Mouse (Mus musculus) heart, embryonic 12.5 days (tissue): ENCODE measurements around the gene Krtap1-3. TPM values are rescaled to one million over a fixed set of nuclear protein-coding genes. Genes with fewer than 3 reads are reported as not detected.
"Not testable (repeated sequence)": the region's sequence is repeated elsewhere in the genome, so short reads cannot be mapped to it uniquely, and the experiment has no call there.

Source experiments
- ATAC-seq: fragments of 200-750 bp; cut with Nextera tagmentation; 2 replicates; pipeline ENCODE4 v1.8.0; 2017; ENCODE audit warnings: moderate TSS enrichment, moderate library complexity; ENCODE audit not compliant: insufficient number of reproducible peaks, low FRiP score
- H3K27ac ChIP-seq: fragments of 300-500 bp; sonication (generic); 2 replicates; pipeline ENCODE4 v1.5.1; 2016; ENCODE audit warnings: mild to moderate bottlenecking, moderate library complexity; ENCODE audit not compliant: poor library complexity, severe bottlenecking
- H3K27me3 ChIP-seq: fragments of 300-500 bp; sonication (generic); replicated peaks from 2 replicates; pipeline ENCODE4 v1.6.1; 2016; ENCODE audit warnings: mild to moderate bottlenecking, moderate library complexity
- H3K36me3 ChIP-seq: fragments of 300-500 bp; sonication (generic); 2 replicates; pipeline ENCODE4 v1.6.1; 2016; ENCODE audit warnings: mild to moderate bottlenecking, moderate library complexity
- H3K4me1 ChIP-seq: fragments of 300-500 bp; sonication (generic); replicated peaks from 2 replicates; pipeline ENCODE4 v1.6.1; 2016; ENCODE audit warnings: mild to moderate bottlenecking
- H3K4me2 ChIP-seq: fragments of 300-500 bp; sonication (generic); 2 replicates; pipeline ENCODE4 v1.6.1; 2016; ENCODE audit warnings: mild to moderate bottlenecking, moderate library complexity
- H3K4me3 ChIP-seq: fragments of 300-500 bp; sonication (generic); 2 replicates; pipeline ENCODE4 v1.5.1; 2016; ENCODE audit warnings: mild to moderate bottlenecking
- H3K9ac ChIP-seq: fragments of 300-500 bp; sonication (generic); 2 replicates; pipeline ENCODE4 v1.6.1; 2016; ENCODE audit warnings: mild to moderate bottlenecking, moderate library complexity
- H3K9me3 ChIP-seq: fragments of 300-500 bp; sonication (generic); replicated peaks from 2 replicates; pipeline ENCODE4 v1.6.1; 2016; ENCODE audit warnings: mild to moderate bottlenecking, moderate library complexity
- WGBS: fragments of 180-500 bp; shearing (Covaris S2); methylation state at CpG from one replicate; pipeline ENCODE4 v1.1.7; 2016; 5-methylcytosine and 5-hydroxymethylcytosine counted together
- polyA plus RNA-seq: library from polyadenylated mRNA; unstranded; fragments of >200 nt; fragmentation: Nextera tagmentation; extraction: Ambion mirVana; gene quantifications from 2 replicates; pipeline ENCODE4 v1.2.1, GENCODE M21; 2016

The Krtap1-3 gene
- not detected in 2 replicates for polyA plus RNA-seq

DNA sequence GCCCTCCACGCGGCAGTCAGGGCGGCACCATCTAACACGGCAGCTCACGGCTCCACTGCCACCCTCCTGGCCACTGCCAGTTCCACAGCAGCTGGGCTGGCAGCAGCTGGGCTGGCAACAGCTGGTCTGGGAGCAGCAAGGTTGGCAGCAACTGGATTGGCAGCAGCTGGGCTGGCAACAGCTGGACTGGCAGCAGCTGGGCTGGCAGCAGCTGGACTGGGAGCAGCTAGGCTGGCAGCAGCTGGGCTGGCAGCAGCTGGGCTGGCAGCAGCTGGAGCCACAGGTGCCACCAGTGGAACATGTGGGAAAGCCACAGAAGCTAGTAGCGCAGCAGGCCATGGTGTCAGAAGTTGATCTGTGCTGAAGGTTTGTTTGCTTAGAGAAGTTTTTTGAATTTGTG, at the start of gene Krtap1-3:
Gene Krtap1-3, minus strand, starts transcription at position 359 of the 400 bp plus-strand sequence.
- ATAC-seq = no peak
- no peaks in the 10 kb centered on the region for H3K36me3 ChIP-seq
- 0 out of 2 replicates have a peak, but pooled peaks cover 4% of the 10 kb centered on the region for H3K27me3 ChIP-seq
- H3K9me3 ChIP-seq = no peaks in the 10 kb centered on the region
- H3K9ac ChIP-seq = no peak within 1 kb of the TSS
- no peak within 1 kb of the TSS for H3K4me2 ChIP-seq
- 76% methylated on average over 6 of the region's 6 CpGs for WGBS
- no peak within 1 kb of the TSS for H3K4me3 ChIP-seq
- H3K27ac ChIP-seq = no peak within 1 kb of the TSS
- H3K4me1 ChIP-seq = no peaks in the 10 kb centered on the region

DNA sequence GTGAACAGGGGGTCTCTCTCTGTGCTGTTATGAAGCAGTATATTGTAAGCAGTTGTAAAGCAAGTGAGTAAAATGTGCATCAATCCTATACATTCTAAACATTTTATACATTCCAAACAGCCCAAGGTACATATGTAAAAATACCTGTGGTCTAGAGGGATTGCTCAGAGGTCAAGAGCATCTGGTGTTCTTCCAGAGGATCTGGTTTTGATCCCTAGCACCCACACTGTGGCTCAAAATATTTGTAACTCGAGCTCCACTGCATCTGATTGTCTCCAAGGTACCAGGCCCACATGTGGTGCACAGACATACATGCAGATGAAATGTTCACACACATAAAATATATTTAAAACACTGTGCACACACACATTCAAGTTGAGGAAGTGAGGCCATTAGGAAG, 49.8 kb upstream of the Krtap1-3 start:
- Histone ChIP-seq H3K27me3 (0 out of 2 replicates have a peak, but pooled peaks cover 6% of the 10 kb centered on the region), H3K27ac (no peak overlapping the region), H3K4me1 (no peaks in the 10 kb centered on the region), H3K9ac (no peak overlapping the region), H3K9me3 (no peaks in the 10 kb centered on the region), H3K4me3 (no peak overlapping the region), H3K4me2 (no peak overlapping the region), H3K36me3 (no peaks in the 10 kb centered on the region)
- 36% methylated on average over 1 of the region's 1 CpGs for WGBS
- ATAC-seq = no peak

DNA sequence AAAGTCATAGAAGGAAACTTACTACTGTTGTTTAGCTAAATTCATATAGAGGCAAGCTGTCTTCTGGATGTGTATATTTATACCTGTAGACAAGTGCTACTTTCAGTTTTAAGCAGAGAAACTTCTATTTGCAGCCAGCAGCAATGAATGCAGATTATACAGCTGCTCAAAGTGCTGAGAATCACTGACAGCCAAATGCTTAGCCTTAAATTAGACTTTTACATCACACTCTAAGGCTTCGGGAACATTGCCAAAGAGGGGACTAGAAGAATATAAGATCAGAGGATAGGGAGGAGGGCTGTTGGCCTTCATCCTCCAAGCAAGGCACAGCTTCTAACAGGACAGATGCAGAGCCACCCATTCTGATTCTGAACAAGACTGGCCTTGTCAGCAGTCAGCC, 45.9 kb upstream of the Krtap1-3 start:
- Histone ChIP-seq H3K9me3 (no peaks in the 10 kb centered on the region), H3K4me3 (no peak overlapping the region), H3K27me3 (peaks cover 8% of the 10 kb centered on the region), H3K27ac (no peak overlapping the region), H3K36me3 (no peaks in the 10 kb centered on the region), H3K4me2 (no peak overlapping the region), H3K9ac (no peak overlapping the region), H3K4me1 (no peaks in the 10 kb centered on the region)
- no peak for ATAC-seq
- WGBS = 54% methylated on average over 1 of the region's 1 CpGs

DNA sequence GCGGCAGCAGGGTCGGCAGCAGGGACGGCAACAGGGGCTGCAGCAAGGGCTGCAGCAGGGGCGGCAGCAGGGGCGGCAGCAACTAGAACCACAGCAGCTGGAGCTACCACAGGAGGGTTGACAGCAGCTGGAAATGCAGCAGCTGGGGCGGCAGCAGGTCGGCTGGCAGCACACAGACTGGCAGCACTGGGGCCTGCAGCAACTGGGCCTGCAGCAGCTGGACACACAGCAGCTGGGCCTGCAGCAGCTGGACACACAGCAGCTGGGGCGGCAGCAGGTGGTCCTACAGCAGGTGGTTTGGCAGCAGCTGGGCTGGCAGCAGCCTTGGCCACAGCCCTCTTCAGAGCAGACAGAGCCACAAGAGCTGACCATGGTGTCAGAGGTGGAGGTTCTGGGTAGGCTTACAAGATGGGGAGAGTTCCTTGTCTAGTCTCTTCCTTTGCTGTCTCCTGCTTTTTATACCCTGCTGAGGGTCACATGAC, 43.6 kb upstream of the Krtap1-3 start, which contains the start of gene Krtap4-2:
Gene Krtap4-2, minus strand, starts transcription at position 432 of the 482 bp plus-strand sequence.
- Histone ChIP-seq H3K27me3 (peaks cover 8% of the 10 kb centered on the region), H3K4me2 (no peak within 1 kb of the TSS), H3K4me1 (no peaks in the 10 kb centered on the region), H3K9ac (no peak within 1 kb of the TSS), H3K4me3 (no peak within 1 kb of the TSS), H3K36me3 (no peaks in the 10 kb centered on the region), H3K27ac (no peak within 1 kb of the TSS), H3K9me3 (no peaks in the 10 kb centered on the region)
- ATAC-seq = no peak
- WGBS = 34% methylated on average over 8 of the region's 8 CpGs

DNA sequence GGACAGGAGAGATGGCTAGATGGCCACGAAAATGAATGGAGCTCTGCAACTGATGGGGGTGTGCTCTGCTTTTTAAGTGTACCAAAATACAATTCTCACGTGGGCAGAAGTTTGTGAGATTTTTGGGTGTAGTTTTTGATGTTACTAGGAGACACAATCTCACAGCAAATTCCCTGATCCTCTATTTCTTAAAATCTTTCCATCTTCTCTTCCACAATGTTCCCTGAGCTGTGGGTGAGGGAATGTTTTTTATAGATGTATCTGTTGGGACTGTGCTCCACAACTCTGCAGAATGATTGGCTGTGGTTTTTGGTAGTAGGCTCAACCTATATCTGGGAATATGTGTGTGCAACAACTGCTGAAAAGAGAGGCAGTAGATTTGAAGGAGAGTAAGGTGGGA, 42.2 kb upstream of the Krtap1-3 start:
- no peak overlapping the region for H3K4me3 ChIP-seq
- H3K27ac ChIP-seq = no peak overlapping the region
- no peaks in the 10 kb centered on the region for H3K4me1 ChIP-seq
- H3K9ac ChIP-seq = no peak overlapping the region
- ATAC-seq = no peak
- peaks cover 5% of the 10 kb centered on the region for H3K27me3 ChIP-seq
- no peak overlapping the region for H3K4me2 ChIP-seq
- H3K36me3 ChIP-seq = no peaks in the 10 kb centered on the region
- WGBS = 45% methylated on average over 2 of the region's 2 CpGs
- H3K9me3 ChIP-seq = no peaks in the 10 kb centered on the region

DNA sequence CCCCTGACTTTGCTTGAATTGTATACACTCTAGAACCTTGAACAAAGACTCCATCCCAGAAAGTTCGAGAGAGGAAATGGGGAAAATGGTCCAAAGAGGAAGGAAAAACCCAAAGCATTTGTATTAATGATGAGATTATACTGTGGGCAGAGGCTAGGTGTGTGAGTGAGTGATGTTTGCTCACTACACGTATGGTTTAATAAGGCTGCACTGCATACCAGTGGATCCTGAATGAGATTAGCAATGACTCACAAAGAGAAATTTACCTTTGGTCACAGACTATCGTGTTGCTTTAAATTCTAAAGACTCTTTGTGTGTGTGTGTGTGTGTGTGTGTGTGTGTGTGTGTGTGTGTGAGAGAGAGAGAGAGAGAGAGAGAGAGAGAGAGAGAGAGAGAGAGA, 39.8 kb upstream of the Krtap1-3 start:
- Histone ChIP-seq H3K27ac (no peak overlapping the region), H3K4me1 (no peaks in the 10 kb centered on the region), H3K9me3 (no peaks in the 10 kb centered on the region), H3K4me3 (no peak overlapping the region), H3K36me3 (no peaks in the 10 kb centered on the region), H3K27me3 (peaks cover 10% of the 10 kb centered on the region), H3K4me2 (no peak overlapping the region), H3K9ac (no peak overlapping the region)
- ATAC-seq = no peak
- 65% methylated on average over 3 of the region's 3 CpGs for whole genome bisulfite sequencing

- 76% methylated on average over 4 of the region's 4 CpGs for WGBS
- no peak within 1 kb of the TSS for H3K4me2 ChIP-seq
Observed at GRCm38 (mm10) chr11:99628138-99628537, 37.0 kb upstream of the Krtap1-3 start, which contains the start of gene Krtap4-1. Krtap4-1 (minus strand) TSS chr11:99628238.

GRCm38 (mm10) chr11:99620335-99620734, 29.2 kb upstream of the Krtap1-3 start, which contains the start of gene Gm11562:
Gm11562 (minus strand) TSS chr11:99620435.
- H3K27ac ChIP-seq = no peak within 1 kb of the TSS

More at GRCm38 (mm10) chr11:99628138-99628537, 37.0 kb upstream of the Krtap1-3 start, which contains the start of gene Krtap4-1:
- peaks cover 5% of the 10 kb centered on the region; the same call in 1 of the 2 replicates for H3K27me3 ChIP-seq
- no peaks in the 10 kb centered on the region for H3K36me3 ChIP-seq
- H3K27ac ChIP-seq = no peak within 1 kb of the TSS
- no peak within 1 kb of the TSS for H3K9ac ChIP-seq
- H3K9me3 ChIP-seq = peaks cover 5% of the 10 kb centered on the region; the same call in 1 of the 2 replicates
- H3K4me3 ChIP-seq = no peak within 1 kb of the TSS
- ATAC-seq = no peak
- H3K4me1 ChIP-seq = no peaks in the 10 kb centered on the region

GRCm38 (mm10) chr11:99614796-99615363, 23.7 kb upstream of the Krtap1-3 start, which contains the start of gene Krtap2-4:
Krtap2-4 (minus strand) TSS chr11:99614846.
- no peak within 1 kb of the TSS for H3K27ac ChIP-seq
- no peak within 1 kb of the TSS for H3K4me2 ChIP-seq
- no peaks in the 10 kb centered on the region for H3K27me3 ChIP-seq
- 53% methylated on average over 3 of the region's 3 CpGs for WGBS
- H3K9me3 ChIP-seq = no peaks in the 10 kb centered on the region
- H3K9ac ChIP-seq = no peak within 1 kb of the TSS
- H3K36me3 ChIP-seq = no peaks in the 10 kb centered on the region
- H3K4me3 ChIP-seq = no peak within 1 kb of the TSS
- H3K4me1 ChIP-seq = no peaks in the 10 kb centered on the region
- no peak for ATAC-seq

More at GRCm38 (mm10) chr11:99620335-99620734, 29.2 kb upstream of the Krtap1-3 start, which contains the start of gene Gm11562:
- Histone ChIP-seq H3K36me3 (no peaks in the 10 kb centered on the region), H3K4me1 (no peaks in the 10 kb centered on the region), H3K4me2 (no peak within 1 kb of the TSS), H3K27me3 (no peaks in the 10 kb centered on the region), H3K9me3 (peaks cover under 1% of the 10 kb centered on the region; the same call in 1 of the 2 replicates), H3K9ac (no peak within 1 kb of the TSS), H3K4me3 (no peak within 1 kb of the TSS)
- ATAC-seq = no peak
- WGBS = 81% methylated on average over 2 of the region's 2 CpGs

DNA sequence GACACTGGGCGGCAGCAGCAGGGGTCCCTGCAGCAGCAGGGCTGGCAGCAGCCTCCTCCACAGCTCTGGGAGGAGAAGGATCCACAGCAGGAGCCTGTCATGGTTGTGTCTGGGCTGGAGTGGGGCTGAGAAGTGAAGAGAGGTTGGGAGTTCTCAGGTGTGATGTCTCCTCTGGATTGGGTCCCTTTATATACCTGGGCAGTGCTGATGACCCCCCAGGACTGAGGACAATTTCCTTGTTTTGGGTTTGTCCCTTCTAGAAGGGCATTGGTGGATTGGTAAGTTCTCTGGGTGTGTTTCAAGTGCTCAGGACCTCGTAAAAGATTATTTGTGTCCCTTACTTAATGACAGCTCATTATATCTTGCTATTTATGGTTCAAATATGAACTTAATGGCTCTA, 18.9 kb upstream of the Krtap1-3 start, which contains the start of gene Gm11937:
Gene Gm11937, minus strand, starts transcription at position 101 of the 400 bp plus-strand sequence.
- H3K27me3 ChIP-seq, H3K4me1 ChIP-seq, H3K9me3 ChIP-seq, H3K4me2 ChIP-seq, H3K9ac ChIP-seq, H3K27ac ChIP-seq, H3K4me3 ChIP-seq, H3K36me3 ChIP-seq, ATAC-seq: not testable (repeated sequence)
- 54% methylated on average over 1 of the region's 2 CpGs for WGBS

- no peak for ATAC-seq
- WGBS = 62% methylated on average over 1 of the region's 1 CpGs
Observed at GRCm38 (mm10) chr11:99609126-99609525, 18.0 kb upstream of the Krtap1-3 start.

More at GRCm38 (mm10) chr11:99609126-99609525, 18.0 kb upstream of the Krtap1-3 start:
- Histone ChIP-seq H3K9ac (no peak overlapping the region), H3K36me3 (no peaks in the 10 kb centered on the region), H3K9me3 (no peaks in the 10 kb centered on the region), H3K4me3 (no peak overlapping the region), H3K27ac (no peak overlapping the region), H3K4me2 (no peak overlapping the region), H3K4me1 (no peaks in the 10 kb centered on the region), H3K27me3 (no peaks in the 10 kb centered on the region; the same call in 1 of the 2 replicates)
